Mouse (Mus musculus) ES-Bruce4 (cell line): ENCODE data around the gene Ube2v1. TPM values are rescaled to one million over a fixed set of nuclear protein-coding genes. Genes with fewer than 3 reads are reported as not detected.

ENCODE experiments used
- H3K27ac ChIP-seq: 2 replicates; pipeline ENCODE4 v1.5.1; 2012; ENCODE audit warnings: low read length, inconsistent platforms; ENCODE audit not compliant: insufficient read depth
- H3K27me3 ChIP-seq: 2 replicates; pipeline ENCODE4 v1.6.1; 2012; ENCODE audit warnings: mild to moderate bottlenecking, low read length, inconsistent platforms; ENCODE audit not compliant: control insufficient read depth, poor library complexity, insufficient read depth, severe bottlenecking
- H3K36me3 ChIP-seq: 2 replicates; pipeline ENCODE4 v1.6.1; 2012; ENCODE audit warnings: inconsistent platforms, mild to moderate bottlenecking, low read length, moderate library complexity; ENCODE audit not compliant: control insufficient read depth, poor library complexity, insufficient read depth, severe bottlenecking
- H3K4me1 ChIP-seq: one replicate; pipeline ENCODE4 v1.8.1; 2011; ENCODE audit warnings: low read length; ENCODE audit not compliant: control insufficient read depth, insufficient read depth
- H3K4me3 ChIP-seq: 2 replicates; pipeline ENCODE4 v1.5.1; 2011; ENCODE audit warnings: low read depth, mild to moderate bottlenecking, low read length
- H3K9ac ChIP-seq: 2 replicates; pipeline ENCODE4 v1.6.1; 2012; ENCODE audit warnings: low read depth, mild to moderate bottlenecking, inconsistent platforms; ENCODE audit not compliant: poor library complexity, severe bottlenecking
- H3K9me3 ChIP-seq: replicated peaks from 2 replicates; pipeline ENCODE4 v1.6.1; 2012; ENCODE audit warnings: mild to moderate bottlenecking, low read length, inconsistent platforms; ENCODE audit not compliant: control insufficient read depth, poor library complexity, insufficient read depth, severe bottlenecking
- CTCF ChIP-seq: IDR thresholded peaks from one replicate; pipeline ENCODE4 v1.8.1; 2011; ENCODE audit warnings: low read depth, low read length
- EP300 ChIP-seq: IDR thresholded peaks from 2 replicates; pipeline ENCODE4 v1.6.1; 2011; ENCODE audit warnings: low read depth, low read length; ENCODE audit not compliant: insufficient read depth
- POLR2A ChIP-seq: IDR thresholded peaks from one replicate; pipeline ENCODE4 v1.8.1; 2011; ENCODE audit warnings: low read length; ENCODE audit not compliant: insufficient read depth
- polyA plus RNA-seq: library from polyadenylated mRNA; stranded (reverse); fragments of >200 nt; gene quantifications from 2 replicates; pipeline ENCODE4 v1.2.4, GENCODE M21; 2011; ENCODE audit warnings: low read depth; ENCODE audit not compliant: missing spikeins, insufficient read depth, insufficient read length

The Ube2v1 gene
- polyA plus RNA-seq, 1 experiment = 189 TPM

- Histone ChIP-seq H3K4me3 (no peak overlapping the region), H3K27ac (no peak overlapping the region), H3K4me1 (peaks cover 4% of the 10 kb centered on the region), H3K9ac (no peak overlapping the region), H3K36me3 (no peaks in the 10 kb centered on the region), H3K9me3 (no peaks in the 10 kb centered on the region), H3K27me3 (no peaks in the 10 kb centered on the region)
- TF ChIP-seq POLR2A (no peak), CTCF (no peak), EP300 (no peak)
Observed at GRCm38 (mm10) chr2:167574814-167575213, 57.1 kb downstream of the Ube2v1 start.

- Histone ChIP-seq H3K36me3 (no peaks in the 10 kb centered on the region), H3K4me1 (peaks cover 2% of the 10 kb centered on the region), H3K27me3 (no peaks in the 10 kb centered on the region), H3K9ac (no peak overlapping the region), H3K4me3 (no peak overlapping the region), H3K27ac (no peak overlapping the region), H3K9me3 (no peaks in the 10 kb centered on the region)
- TF ChIP-seq CTCF (no peak), EP300 (0 out of 2 replicates have a peak, but pooled peaks have one; percentile 54)
Observed at GRCm38 (mm10) chr2:167571442-167572220, 60.3 kb downstream of the Ube2v1 start.

DNA sequence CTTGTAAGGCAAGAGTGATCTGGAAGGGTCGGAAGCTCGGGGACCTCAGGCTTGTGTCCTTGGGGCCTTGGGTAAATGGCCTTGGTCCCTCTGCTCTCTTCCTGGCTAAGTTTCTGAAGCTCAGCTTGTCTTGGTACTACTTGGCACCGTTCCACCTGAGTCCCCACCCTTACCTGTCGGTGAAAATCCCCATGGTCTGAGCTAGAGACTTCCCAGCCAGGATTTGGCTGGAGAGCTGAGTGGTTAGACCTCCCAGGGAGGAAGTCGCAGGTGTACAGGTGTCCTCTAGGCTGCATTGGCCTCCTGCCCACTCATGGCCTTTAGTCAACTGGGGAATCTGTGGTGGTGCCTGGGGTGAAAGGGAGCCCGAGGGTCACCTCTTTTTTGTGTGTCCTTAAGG lies 61.1 kb downstream of the Ube2v1 start:
- Histone ChIP-seq H3K9ac (no peak overlapping the region), H3K27me3 (no peaks in the 10 kb centered on the region), H3K36me3 (no peaks in the 10 kb centered on the region), H3K27ac (no peak overlapping the region), H3K4me1 (peaks cover 2% of the 10 kb centered on the region), H3K4me3 (no peak overlapping the region), H3K9me3 (no peaks in the 10 kb centered on the region)
- TF ChIP-seq CTCF (no peak), EP300 (no peak), POLR2A (no peak)

DNA sequence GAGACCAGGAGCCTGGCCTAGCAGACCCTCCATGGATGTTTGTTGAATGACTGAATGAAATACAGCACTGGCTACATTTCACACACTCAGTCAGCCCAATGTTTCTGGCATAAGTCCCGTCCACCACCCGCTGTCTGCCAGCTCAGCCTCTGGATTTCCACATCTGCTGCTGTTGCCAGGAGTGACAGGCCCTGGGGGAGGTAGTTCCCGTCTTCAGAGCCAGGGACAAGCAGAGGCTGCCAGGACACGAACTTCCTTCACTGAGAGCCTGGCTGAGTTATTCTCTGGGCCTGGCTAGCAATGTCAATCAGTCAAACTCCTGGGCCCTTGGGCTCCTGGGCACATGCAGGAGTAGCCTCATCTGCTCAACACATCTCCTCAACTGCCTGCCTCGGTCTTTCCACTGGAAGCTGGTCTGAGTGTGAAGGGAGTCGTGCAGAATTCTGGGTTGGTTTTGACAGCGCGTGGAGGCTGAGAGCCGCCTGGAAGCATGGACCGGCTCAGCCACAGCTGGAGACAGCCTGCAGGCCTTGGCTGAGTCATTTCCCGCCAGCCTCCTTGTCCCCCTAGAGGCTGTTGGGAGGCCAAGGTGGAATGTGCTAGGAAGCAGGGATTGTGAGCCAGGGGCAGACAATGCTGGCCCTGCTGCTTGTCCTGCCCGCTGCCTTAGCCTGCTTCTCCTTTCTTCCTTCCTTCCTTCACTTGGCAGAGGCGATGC lies 61.8 kb downstream of the Ube2v1 start:
- no peak for TF ChIP-seq EP300
- peak; percentile 0 for TF ChIP-seq CTCF
- TF ChIP-seq POLR2A = no peak
- no peaks in the 10 kb centered on the region for H3K36me3 ChIP-seq
- no peaks in the 10 kb centered on the region for H3K27me3 ChIP-seq
- no peak overlapping the region for H3K27ac ChIP-seq
- no peak overlapping the region for H3K9ac ChIP-seq
- H3K4me3 ChIP-seq = no peak overlapping the region
- peaks cover 2% of the 10 kb centered on the region for H3K4me1 ChIP-seq
- H3K9me3 ChIP-seq = no peaks in the 10 kb centered on the region

DNA sequence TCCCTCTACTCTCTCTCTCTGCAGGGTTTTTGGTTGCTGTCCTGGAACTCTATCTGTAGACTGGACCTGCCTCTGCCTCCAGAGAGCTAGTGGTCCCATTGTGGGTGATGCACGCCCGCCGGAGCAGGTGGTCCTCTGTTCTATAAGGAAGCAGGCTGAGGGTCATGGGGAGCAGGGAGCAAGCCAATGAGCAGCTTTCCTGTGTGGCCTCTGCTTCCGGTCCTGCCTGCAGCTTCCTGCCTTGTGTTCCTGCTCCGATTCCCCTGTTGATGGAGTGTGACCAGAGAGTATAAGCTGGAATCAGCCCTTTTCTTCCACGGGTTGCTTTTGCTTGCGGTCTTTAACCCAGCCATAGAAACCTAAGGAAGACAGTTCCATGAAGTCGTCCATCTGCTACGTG lies 63.8 kb downstream of the Ube2v1 start:
- H3K4me3 ChIP-seq = no peak overlapping the region

GRCm38 (mm10) chr2:167565682-167566081 lies 66.2 kb downstream of the Ube2v1 start:
- H3K4me1 ChIP-seq = no peaks in the 10 kb centered on the region

More for the DNA sequence above, 63.8 kb downstream of the Ube2v1 start:
- no peak for TF ChIP-seq CTCF
- Histone ChIP-seq H3K9ac (no peak overlapping the region), H3K27ac (no peak overlapping the region), H3K4me1 (peaks cover 2% of the 10 kb centered on the region), H3K36me3 (no peaks in the 10 kb centered on the region), H3K9me3 (no peaks in the 10 kb centered on the region), H3K27me3 (no peaks in the 10 kb centered on the region)

More at GRCm38 (mm10) chr2:167565682-167566081, 66.2 kb downstream of the Ube2v1 start:
- Histone ChIP-seq H3K9ac (peak overlapping the region; percentile 39), H3K4me3 (peak overlapping the region; percentile 37), H3K36me3 (no peaks in the 10 kb centered on the region), H3K27ac (no peak overlapping the region), H3K9me3 (no peaks in the 10 kb centered on the region), H3K27me3 (no peaks in the 10 kb centered on the region)
- no peak for TF ChIP-seq POLR2A
- TF ChIP-seq CTCF = no peak
- no peak for TF ChIP-seq EP300
